Mouse (Mus musculus) liver, postnatal 0 days (tissue): ENCODE data around the gene Hbq1a.

Experiments used
- CTCF ChIP-seq: sonication (generic); IDR thresholded peaks from 2 replicates; pipeline ENCODE4 v1.5.1; 2016; ENCODE audit warnings: antibody characterized with exemption, low read depth
- EP300 ChIP-seq: IDR thresholded peaks from 2 replicates; pipeline ENCODE4 v1.6.1; 2016; ENCODE audit warnings: antibody characterized with exemption, low read depth, mild to moderate bottlenecking

GRCm38 (mm10) chr11:32336435-32336907 is 36.6 kb downstream of the Hbq1a start:
- TF ChIP-seq CTCF: no peak
- no peak for TF ChIP-seq EP300
